Mouse (Mus musculus): ENCODE measurements around the gene Sept11. TPM values are rescaled to one million over a fixed set of nuclear protein-coding genes. Genes with fewer than 3 reads are reported as not detected.
A peak's percentile ranks its signal among the peaks of the same experiment; 100 is the strongest.

Sept11 gene
- polyA plus RNA-seq, 2 experiments from 2014 or later: 29.6 to 33.6 TPM

GRCm38 (mm10) chr5:93095301-93095700, 2.1 kb downstream of the Sept11 start:
- ATAC-seq: no peak

- ATAC-seq: no peak
Measured at GRCm38 (mm10) chr5:93097204-93097906, 4.1 kb downstream of the Sept11 start.

- no peak for ATAC-seq
Measured at GRCm38 (mm10) chr5:93098219-93098618, 5.0 kb downstream of the Sept11 start.

GRCm38 (mm10) chr5:93098811-93099210, 5.6 kb downstream of the Sept11 start:
- ATAC-seq: no peak

- no peak for ATAC-seq
Measured at GRCm38 (mm10) chr5:93100906-93101305, 7.7 kb downstream of the Sept11 start.

GRCm38 (mm10) chr5:93101371-93101791, 8.1 kb downstream of the Sept11 start:
- no peak for ATAC-seq

- ATAC-seq: no peak
Measured at GRCm38 (mm10) chr5:93103603-93104002, 10.4 kb downstream of the Sept11 start.

- peak; percentile 52 for ATAC-seq
Measured at GRCm38 (mm10) chr5:93104987-93105823, 12.0 kb downstream of the Sept11 start.

- ATAC-seq: no peak
Measured at GRCm38 (mm10) chr5:93106048-93106447, 12.8 kb downstream of the Sept11 start.

- no peak for ATAC-seq
Measured at GRCm38 (mm10) chr5:93108703-93109102, 15.5 kb downstream of the Sept11 start.

GRCm38 (mm10) chr5:93109555-93109954, 16.3 kb downstream of the Sept11 start:
- no peak for ATAC-seq

- ATAC-seq: no peak
Measured at GRCm38 (mm10) chr5:93112290-93112689, 19.1 kb downstream of the Sept11 start.

GRCm38 (mm10) chr5:93113517-93113916, 20.3 kb downstream of the Sept11 start:
- ATAC-seq: no peak

- ATAC-seq: no peak
Measured at GRCm38 (mm10) chr5:93114515-93114914, 21.3 kb downstream of the Sept11 start.

GRCm38 (mm10) chr5:93115059-93115458, 21.8 kb downstream of the Sept11 start:
- ATAC-seq: no peak

GRCm38 (mm10) chr5:93115854-93116253, 22.6 kb downstream of the Sept11 start:
- no peak for ATAC-seq

- no peak for ATAC-seq
Measured at GRCm38 (mm10) chr5:93117648-93118047, 24.4 kb downstream of the Sept11 start.

- no peak for ATAC-seq
Measured at GRCm38 (mm10) chr5:93121660-93122059, 28.4 kb downstream of the Sept11 start.

- ATAC-seq: no peak
Measured at GRCm38 (mm10) chr5:93124031-93124826, 31.0 kb downstream of the Sept11 start.

- ATAC-seq: no peak
Measured at GRCm38 (mm10) chr5:93125325-93125724, 32.1 kb downstream of the Sept11 start.

- ATAC-seq: no peak
Measured at GRCm38 (mm10) chr5:93126222-93126929, 33.1 kb downstream of the Sept11 start.

- no peak for ATAC-seq
Measured at GRCm38 (mm10) chr5:93126930-93127562, 33.8 kb downstream of the Sept11 start.
